Mouse (Mus musculus) heart, adult 11 months (tissue): ENCODE data around the gene Lcn10.
A peak's percentile ranks its signal among the peaks of the same experiment; 100 is the strongest.

Experiments used
- DNase-seq: peaks from one replicate; pipeline ENCODE4 v3.0.0; 2022

The Lcn10 gene

GRCm38 (mm10) chr2:25682426-25682825 is at the start of gene Lcn10:
Lcn10 (plus strand) TSS chr2:25682726.
- DNase-seq = peak; percentile 60

GRCm38 (mm10) chr2:25633616-25634015 is 48.9 kb upstream of the Lcn10 start:
- DNase-seq = no peak

GRCm38 (mm10) chr2:25634046-25634445 is 48.5 kb upstream of the Lcn10 start:
- no peak for DNase-seq

GRCm38 (mm10) chr2:25639890-25640289 is 42.6 kb upstream of the Lcn10 start:
- DNase-seq = no peak

GRCm38 (mm10) chr2:25652902-25653301 is 29.6 kb upstream of the Lcn10 start, which contains the start of gene Lcn8:
Lcn8 (plus strand) TSS chr2:25653120.
- DNase-seq = peak; percentile 81

GRCm38 (mm10) chr2:25654502-25654901 is 28.0 kb upstream of the Lcn10 start:
- DNase-seq = peak; percentile 73

GRCm38 (mm10) chr2:25656691-25657090 is 25.8 kb upstream of the Lcn10 start:
- DNase-seq = peak; percentile 94

GRCm38 (mm10) chr2:25657246-25657645 is 25.3 kb upstream of the Lcn10 start:
- DNase-seq = peak; percentile 84

- DNase-seq = no peak
Measured at GRCm38 (mm10) chr2:25657652-25658051, 24.9 kb upstream of the Lcn10 start, which contains the start of gene Lcn5. Lcn5 (plus strand) TSS chr2:25657952.

- peak; percentile 93 for DNase-seq
Measured at GRCm38 (mm10) chr2:25660279-25660678, 22.2 kb upstream of the Lcn10 start.

- peak; percentile 78 for DNase-seq
Measured at GRCm38 (mm10) chr2:25661245-25661970, 21.1 kb upstream of the Lcn10 start.

GRCm38 (mm10) chr2:25663511-25663910 is 19.0 kb upstream of the Lcn10 start:
- DNase-seq = peak; percentile 86

GRCm38 (mm10) chr2:25664125-25664524 is 18.4 kb upstream of the Lcn10 start:
- peak; percentile 30 for DNase-seq

- no peak for DNase-seq
Measured at GRCm38 (mm10) chr2:25666516-25666915, 16.0 kb upstream of the Lcn10 start.

- DNase-seq = no peak
Measured at GRCm38 (mm10) chr2:25676486-25676885, 6.0 kb upstream of the Lcn10 start, which contains the start of gene Lcn6. Lcn6 (plus strand) TSS chr2:25676786.

GRCm38 (mm10) chr2:25679559-25679958 is 3.0 kb upstream of the Lcn10 start:
- DNase-seq = no peak

GRCm38 (mm10) chr2:25686941-25687340 is 4.4 kb downstream of the Lcn10 start:
- peak; percentile 1 for DNase-seq

- DNase-seq = peak; percentile 92
Measured at GRCm38 (mm10) chr2:25694605-25695004, 12.1 kb downstream of the Lcn10 start.

- peak; percentile 80 for DNase-seq
Measured at GRCm38 (mm10) chr2:25696951-25697350, 14.4 kb downstream of the Lcn10 start.

GRCm38 (mm10) chr2:25698696-25699095 is 16.2 kb downstream of the Lcn10 start:
- DNase-seq = no peak

- DNase-seq = peak; percentile 39
Measured at GRCm38 (mm10) chr2:25699743-25700142, 17.2 kb downstream of the Lcn10 start, which contains the start of gene Obp2a. Obp2a (plus strand) TSS chr2:25700043.

GRCm38 (mm10) chr2:25701001-25701400 is 18.5 kb downstream of the Lcn10 start:
- peak; percentile 93 for DNase-seq

- DNase-seq = peak; percentile 70
Measured at GRCm38 (mm10) chr2:25703706-25704105, 21.2 kb downstream of the Lcn10 start.

- peak; percentile 98 for DNase-seq
Measured at GRCm38 (mm10) chr2:25706643-25707481, 24.3 kb downstream of the Lcn10 start, which contains the start of gene Bmyc. Bmyc (plus strand) TSS chr2:25706739.
